Mouse (Mus musculus): ENCODE results near the gene Usp39. TPM values are rescaled to one million over a fixed set of nuclear protein-coding genes. Genes with fewer than 3 reads are reported as not detected.

The Usp39 gene
- polyA plus RNA-seq, 1 experiment from 2014 or later = 27.3 TPM

GRCm38 (mm10) chr6:72386561-72386960 lies 41.6 kb upstream of the Usp39 start:
- 95% methylated on average over 2 of the region's 2 CpGs for WGBS

DNA sequence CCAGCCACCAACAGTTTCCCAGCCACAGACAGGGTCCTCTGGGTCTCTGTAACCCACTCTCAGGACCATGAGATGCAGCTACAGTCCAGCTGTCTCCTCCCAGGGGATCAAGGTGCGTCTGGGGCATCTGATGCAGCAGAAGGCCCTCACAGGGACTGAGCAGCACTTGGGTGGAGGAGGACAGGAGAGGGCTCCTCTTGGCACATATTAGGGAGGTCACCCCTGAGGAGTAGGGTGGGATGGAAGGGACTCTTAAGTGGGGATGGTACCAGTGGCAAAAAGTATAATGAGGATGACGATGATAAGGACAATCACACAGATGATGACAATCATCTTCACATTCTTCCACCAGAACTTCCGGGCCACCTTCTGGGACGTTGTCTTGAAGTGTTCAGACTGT lies 40.3 kb upstream of the Usp39 start:
- Histone ChIP-seq H3K36me3 (ENCODE audit: control insufficient read depth, insufficient read depth) (peaks cover 21% of the 10 kb centered on the region), H3K27me3 (ENCODE audit: control insufficient read depth, insufficient read depth, low read length) (no peaks in the 10 kb centered on the region), H3K27ac (ENCODE audit: low read length) (no peak overlapping the region), H3K9me3 (replicated peaks; ENCODE audit: control insufficient read depth, low read length) (no peaks in the 10 kb centered on the region), H3K4me2 (ENCODE audit: low read depth, low read length) (no peak overlapping the region), H3K4me1 (ENCODE audit: control insufficient read depth, insufficient read depth, low read length) (peaks cover 13% of the 10 kb centered on the region), H3K9ac (ENCODE audit: low read length) (no peak overlapping the region), H3K4me3 (ENCODE audit: low read length) (no peak overlapping the region)
- ATAC-seq (replicated peaks; ENCODE audit: extremely low read depth, insufficient read depth, low FRiP score) = no peak
- WGBS = 55% methylated on average over 4 of the region's 4 CpGs

More at GRCm38 (mm10) chr6:72386561-72386960, 41.6 kb upstream of the Usp39 start:
- H3K4me1 ChIP-seq (ENCODE audit: control insufficient read depth, insufficient read depth, low read length) = peaks cover 20% of the 10 kb centered on the region
- H3K27ac ChIP-seq (ENCODE audit: low read length) = no peak overlapping the region
- peaks cover 21% of the 10 kb centered on the region for H3K36me3 ChIP-seq (ENCODE audit: control insufficient read depth, insufficient read depth)
- H3K9me3 ChIP-seq (replicated peaks; ENCODE audit: control insufficient read depth, low read length) = no peaks in the 10 kb centered on the region
- H3K9ac ChIP-seq (ENCODE audit: low read length) = no peak overlapping the region
- H3K4me2 ChIP-seq (ENCODE audit: low read depth, low read length) = no peak overlapping the region
- no peak overlapping the region for H3K4me3 ChIP-seq (ENCODE audit: low read length)
- no peak for ATAC-seq (replicated peaks; ENCODE audit: extremely low read depth, insufficient read depth, low FRiP score)
- H3K27me3 ChIP-seq (ENCODE audit: control insufficient read depth, insufficient read depth, low read length) = no peaks in the 10 kb centered on the region

- no peak for ATAC-seq (replicated peaks; ENCODE audit: extremely low read depth, insufficient read depth, low FRiP score)
- Histone ChIP-seq H3K36me3 (ENCODE audit: control insufficient read depth, insufficient read depth) (peaks cover 21% of the 10 kb centered on the region), H3K27ac (ENCODE audit: low read length) (no peak overlapping the region), H3K9me3 (replicated peaks; ENCODE audit: control insufficient read depth, low read length) (no peaks in the 10 kb centered on the region), H3K27me3 (ENCODE audit: control insufficient read depth, insufficient read depth, low read length) (no peaks in the 10 kb centered on the region), H3K4me3 (ENCODE audit: low read length) (no peak overlapping the region), H3K9ac (ENCODE audit: low read length) (no peak overlapping the region), H3K4me2 (ENCODE audit: low read depth, low read length) (no peak overlapping the region), H3K4me1 (ENCODE audit: control insufficient read depth, insufficient read depth, low read length) (peaks cover 11% of the 10 kb centered on the region)
- WGBS = 89% methylated on average over 7 of the region's 7 CpGs
Observed at GRCm38 (mm10) chr6:72383952-72384351, 39.0 kb upstream of the Usp39 start.

- 82% methylated on average over 6 of the region's 6 CpGs for WGBS
- no peak overlapping the region for H3K4me2 ChIP-seq (ENCODE audit: low read depth, low read length)
- no peak overlapping the region for H3K9ac ChIP-seq (ENCODE audit: low read length)
- no peaks in the 10 kb centered on the region for H3K27me3 ChIP-seq (ENCODE audit: control insufficient read depth, insufficient read depth, low read length)
- no peaks in the 10 kb centered on the region for H3K9me3 ChIP-seq (replicated peaks; ENCODE audit: control insufficient read depth, low read length)
- no peak for ATAC-seq (replicated peaks; ENCODE audit: extremely low read depth, insufficient read depth, low FRiP score)
- peaks cover 21% of the 10 kb centered on the region for H3K36me3 ChIP-seq (ENCODE audit: control insufficient read depth, insufficient read depth)
- H3K27ac ChIP-seq (ENCODE audit: low read length) = no peak overlapping the region
- no peak overlapping the region for H3K4me3 ChIP-seq (ENCODE audit: low read length)
- H3K4me1 ChIP-seq (ENCODE audit: control insufficient read depth, insufficient read depth, low read length) = peaks cover 5% of the 10 kb centered on the region; the same call in 1 of the 2 replicates
Observed at GRCm38 (mm10) chr6:72383142-72383820, 38.3 kb upstream of the Usp39 start.

DNA sequence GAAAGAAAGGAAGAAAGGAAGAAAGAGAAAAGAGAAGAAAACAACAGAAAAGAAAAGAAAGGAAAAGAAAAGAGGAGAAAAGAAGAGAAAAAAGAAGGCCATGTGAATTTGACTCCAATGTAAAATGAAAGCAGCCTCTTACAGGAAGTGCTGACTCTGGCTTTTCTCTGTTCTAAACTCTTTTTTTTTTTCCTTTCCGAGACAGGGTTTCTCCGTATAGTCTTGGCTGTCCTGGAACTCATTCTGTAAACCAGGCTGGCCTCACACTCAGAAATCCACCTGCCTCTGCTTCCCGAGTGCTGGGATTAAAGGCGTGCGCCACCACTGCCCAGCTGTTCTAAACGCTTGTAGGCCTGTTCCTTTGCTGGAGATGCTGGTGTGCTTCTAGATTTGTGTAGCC lies 37.5 kb upstream of the Usp39 start:
- Histone ChIP-seq H3K36me3 (ENCODE audit: control insufficient read depth, insufficient read depth) (peaks cover 20% of the 10 kb centered on the region), H3K4me1 (ENCODE audit: control insufficient read depth, insufficient read depth, low read length) (0 out of 2 replicates have a peak, but pooled peaks cover 3% of the 10 kb centered on the region), H3K27ac (ENCODE audit: low read length) (no peak overlapping the region), H3K9ac (ENCODE audit: low read length) (no peak overlapping the region), H3K4me3 (ENCODE audit: low read length) (no peak overlapping the region), H3K27me3 (ENCODE audit: control insufficient read depth, insufficient read depth, low read length) (no peaks in the 10 kb centered on the region), H3K9me3 (replicated peaks; ENCODE audit: control insufficient read depth, low read length) (no peaks in the 10 kb centered on the region), H3K4me2 (ENCODE audit: low read depth, low read length) (no peak overlapping the region)
- no peak for ATAC-seq (replicated peaks; ENCODE audit: extremely low read depth, insufficient read depth, low FRiP score)
- 75% methylated on average over 6 of the region's 6 CpGs for WGBS

DNA sequence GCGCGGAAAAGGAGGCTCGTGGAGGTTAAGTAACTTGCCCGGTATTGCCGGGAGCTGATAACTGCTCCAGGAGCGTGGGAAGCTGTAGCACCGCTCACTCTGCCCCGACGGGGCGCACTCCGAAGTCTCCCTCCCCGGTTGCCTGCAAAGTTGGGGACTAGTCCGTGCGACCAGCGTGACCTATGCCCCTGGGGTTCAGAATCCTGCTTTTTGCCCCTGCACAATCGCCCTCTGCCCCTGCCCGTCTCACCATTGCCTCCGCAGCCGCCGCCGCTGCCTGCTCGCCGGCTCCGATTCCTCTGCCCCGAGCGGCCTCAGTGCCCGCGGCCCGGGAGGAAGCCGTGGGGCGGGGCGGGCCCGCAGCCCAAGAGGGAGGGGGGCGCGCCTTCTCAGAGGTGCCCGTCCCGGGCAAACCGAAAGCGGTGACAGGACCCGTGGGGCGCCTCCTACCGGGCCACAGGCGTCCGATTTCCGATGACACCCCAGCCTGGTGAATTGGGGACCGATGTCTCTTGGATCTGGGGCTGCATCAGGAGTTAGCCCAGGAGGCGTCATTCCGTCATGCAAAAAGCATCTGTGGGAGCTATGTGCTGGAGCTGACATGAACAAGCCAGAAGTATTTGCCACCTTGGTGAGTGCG lies 35.3 kb upstream of the Usp39 start, which contains the start of gene Vamp5:
Vamp5 (minus strand) TSS at position 338 of the 640 bp plus-strand sequence.
- Histone ChIP-seq H3K27me3 (ENCODE audit: control insufficient read depth, insufficient read depth, low read length) (no peaks in the 10 kb centered on the region), H3K4me1 (ENCODE audit: control insufficient read depth, insufficient read depth, low read length) (0 out of 2 replicates have a peak, but pooled peaks cover 3% of the 10 kb centered on the region), H3K27ac (ENCODE audit: low read length) (peak within 1 kb of the TSS; percentile 68), H3K9me3 (replicated peaks; ENCODE audit: control insufficient read depth, low read length) (no peaks in the 10 kb centered on the region), H3K36me3 (ENCODE audit: control insufficient read depth, insufficient read depth) (peaks cover 8% of the 10 kb centered on the region), H3K9ac (ENCODE audit: low read length) (peak within 1 kb of the TSS; percentile 76), H3K4me2 (ENCODE audit: low read depth, low read length) (peak within 1 kb of the TSS; percentile 57), H3K4me3 (ENCODE audit: low read length) (peak within 1 kb of the TSS; percentile 60)
- WGBS = under 1% methylated on average over 49 of the region's 49 CpGs
- peak; percentile 89 for ATAC-seq (replicated peaks; ENCODE audit: extremely low read depth, insufficient read depth, low FRiP score)

- 30% methylated on average over 7 of the region's 7 CpGs for whole genome bisulfite sequencing
Observed at GRCm38 (mm10) chr6:72379377-72380130, 34.6 kb upstream of the Usp39 start.

DNA sequence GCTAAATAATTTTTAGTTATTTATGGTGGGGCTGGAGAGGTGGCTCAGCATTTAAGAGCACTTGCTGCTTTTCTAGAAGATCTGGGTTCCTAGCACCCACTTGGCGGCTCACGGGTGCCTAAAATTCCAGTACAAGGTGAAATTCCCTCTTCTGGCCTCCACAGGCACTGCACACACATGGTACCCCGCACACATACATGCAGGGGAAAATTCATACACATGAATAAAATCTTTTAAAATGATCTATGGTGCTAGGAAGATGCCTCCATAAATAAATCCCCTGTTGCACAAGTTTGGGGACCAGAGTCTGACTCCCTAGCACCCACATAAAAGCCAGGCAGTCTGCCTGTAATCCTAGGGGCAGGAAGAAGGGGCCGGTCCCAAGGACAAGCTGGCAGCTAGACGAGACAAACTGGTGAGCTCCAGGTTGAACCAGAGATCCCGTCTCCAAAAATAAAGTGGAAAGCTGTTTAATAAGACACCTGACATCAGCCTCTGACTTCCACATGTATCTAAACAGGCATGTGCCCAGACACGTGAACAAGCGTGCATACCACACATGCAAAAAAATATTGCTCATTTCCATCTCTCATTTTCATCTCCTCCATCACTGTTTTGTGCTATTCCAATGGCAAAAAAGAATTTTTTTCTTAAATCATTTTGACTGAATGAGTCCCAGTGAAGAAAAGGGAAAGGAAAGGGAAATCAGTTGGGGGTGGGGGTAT lies 33.7 kb upstream of the Usp39 start:
- peak overlapping the region; percentile 68; the same call in 1 of the 2 replicates for H3K27ac ChIP-seq (ENCODE audit: low read length)
- WGBS = 87% methylated on average over 8 of the region's 8 CpGs

More at GRCm38 (mm10) chr6:72379377-72380130, 34.6 kb upstream of the Usp39 start:
- H3K9ac ChIP-seq (ENCODE audit: low read length) = peak overlapping the region; percentile 76
- peak overlapping the region; percentile 68 for H3K27ac ChIP-seq (ENCODE audit: low read length)
- peaks cover 3% of the 10 kb centered on the region; the same call in 1 of the 2 replicates for H3K4me1 ChIP-seq (ENCODE audit: control insufficient read depth, insufficient read depth, low read length)
- H3K4me2 ChIP-seq (ENCODE audit: low read depth, low read length) = peak overlapping the region; percentile 57
- ATAC-seq (replicated peaks; ENCODE audit: extremely low read depth, insufficient read depth, low FRiP score) = peak; percentile 11; the same call in 1 of the 2 replicates
- H3K9me3 ChIP-seq (replicated peaks; ENCODE audit: control insufficient read depth, low read length) = no peaks in the 10 kb centered on the region
- peaks cover 1% of the 10 kb centered on the region; the same call in 1 of the 2 replicates for H3K36me3 ChIP-seq (ENCODE audit: control insufficient read depth, insufficient read depth)
- no peaks in the 10 kb centered on the region for H3K27me3 ChIP-seq (ENCODE audit: control insufficient read depth, insufficient read depth, low read length)
- H3K4me3 ChIP-seq (ENCODE audit: low read length) = peak overlapping the region; percentile 60

More for the DNA sequence above, 33.7 kb upstream of the Usp39 start:
- Histone ChIP-seq H3K36me3 (ENCODE audit: control insufficient read depth, insufficient read depth) (no peaks in the 10 kb centered on the region), H3K9me3 (replicated peaks; ENCODE audit: control insufficient read depth, low read length) (no peaks in the 10 kb centered on the region), H3K9ac (ENCODE audit: low read length) (no peak overlapping the region), H3K4me3 (ENCODE audit: low read length) (peak overlapping the region; percentile 60), H3K4me1 (ENCODE audit: control insufficient read depth, insufficient read depth, low read length) (peaks cover 3% of the 10 kb centered on the region; the same call in 1 of the 2 replicates), H3K4me2 (ENCODE audit: low read depth, low read length) (peak overlapping the region; percentile 57), H3K27me3 (ENCODE audit: control insufficient read depth, insufficient read depth, low read length) (no peaks in the 10 kb centered on the region)
- no peak for ATAC-seq (replicated peaks; ENCODE audit: extremely low read depth, insufficient read depth, low FRiP score)
